Mouse (Mus musculus): ENCODE data around the gene Nrd1.

Nrd1 gene

DNA sequence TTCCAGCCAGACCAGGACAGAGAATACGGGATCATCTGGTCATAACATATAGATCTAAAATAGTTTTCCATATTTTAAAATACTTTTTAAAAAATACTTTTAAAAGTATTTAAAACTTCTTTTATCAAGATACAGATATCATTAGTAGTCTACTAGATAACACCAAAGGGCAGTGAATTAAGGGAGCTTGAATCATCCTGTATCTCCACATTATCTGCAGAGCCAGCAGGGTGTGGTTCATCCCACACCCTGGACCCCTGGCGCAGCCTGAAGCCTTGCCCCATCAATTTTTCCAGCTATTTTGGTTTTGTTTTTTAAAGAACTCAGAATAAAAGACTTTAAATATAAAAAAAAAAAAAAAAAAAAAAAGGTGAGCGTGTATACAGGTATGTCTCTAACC is 98.4 kb downstream of the Nrd1 start:
- no peak for DNase-seq (ENCODE audit: low spot score in 2 of 2)

DNA sequence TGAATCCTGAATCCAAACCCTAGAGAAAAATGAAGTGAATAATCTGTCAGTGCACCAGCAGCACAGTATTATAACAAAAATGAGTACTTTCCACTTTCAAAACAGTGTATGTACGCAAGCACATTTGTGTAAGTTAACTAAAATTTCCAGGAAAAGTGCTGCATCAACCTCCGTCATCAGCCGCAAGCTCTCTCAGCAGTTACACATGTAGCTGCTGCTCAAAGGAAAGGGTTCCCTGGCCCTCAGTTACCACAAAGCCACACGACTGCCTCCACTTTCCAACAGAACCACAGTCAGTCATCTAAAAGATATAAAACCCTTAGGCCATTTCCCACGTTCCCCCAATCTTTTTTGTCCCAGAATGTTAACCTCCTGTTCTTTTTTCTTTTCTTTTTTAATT is 102.1 kb downstream of the Nrd1 start:
- DNase-seq (ENCODE audit: low spot score in 2 of 2), result no peak

DNA sequence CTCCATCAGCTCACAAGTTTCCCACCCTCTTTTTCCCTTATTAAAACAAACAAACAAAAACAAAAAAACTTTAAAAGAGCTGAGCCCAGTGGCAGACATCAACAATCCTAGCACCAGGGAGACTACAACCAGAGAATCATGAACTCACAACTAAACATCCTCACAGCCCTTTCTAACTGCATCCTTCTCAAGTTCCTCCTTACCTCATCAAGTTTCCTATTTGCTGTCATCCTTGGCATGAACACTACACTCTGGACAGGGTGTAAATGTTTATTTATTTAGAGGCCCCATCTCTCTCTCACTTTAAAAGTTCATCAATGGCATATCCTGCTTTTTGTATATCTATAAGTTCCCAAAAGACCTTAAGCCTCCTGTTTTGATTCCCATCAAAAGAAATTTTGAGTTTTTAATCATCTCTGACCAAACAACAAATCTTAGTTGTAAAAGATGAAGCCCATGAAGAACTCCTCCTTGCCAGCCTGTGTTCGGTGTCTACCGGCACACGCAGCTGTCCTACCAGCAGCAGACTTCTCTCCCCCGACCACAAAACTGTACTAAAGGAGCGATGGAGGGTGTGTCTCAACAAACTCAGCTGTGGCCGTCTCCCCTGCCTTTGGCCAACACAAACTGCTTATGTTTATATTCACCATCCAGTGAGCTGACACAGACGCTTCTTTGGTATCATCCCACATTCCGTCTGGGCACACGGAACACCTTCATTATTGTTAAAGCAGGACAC is 102.9 kb downstream of the Nrd1 start:
- DNase-seq (ENCODE audit: low spot score in 2 of 2), result no peak

DNA sequence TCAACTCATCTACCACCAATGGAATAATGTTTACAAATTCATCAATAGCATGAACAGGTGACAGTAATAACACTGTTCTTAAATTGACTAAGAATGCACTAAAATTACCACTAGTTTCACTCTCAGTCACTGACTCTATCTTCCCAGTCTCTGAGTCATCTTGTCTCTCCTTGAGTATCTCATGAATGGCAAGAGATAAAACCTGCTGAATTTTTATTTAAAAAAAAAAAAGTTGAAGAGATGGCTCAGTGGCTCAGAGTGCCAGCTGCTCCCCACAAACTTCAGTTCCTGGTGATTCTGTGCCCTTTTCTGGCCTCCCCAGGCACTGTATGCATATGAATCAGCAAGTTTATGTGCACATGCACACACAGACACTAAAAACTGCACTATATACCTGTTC is 104.8 kb downstream of the Nrd1 start:
- no peak for DNase-seq (ENCODE audit: low spot score in 2 of 2)

DNA sequence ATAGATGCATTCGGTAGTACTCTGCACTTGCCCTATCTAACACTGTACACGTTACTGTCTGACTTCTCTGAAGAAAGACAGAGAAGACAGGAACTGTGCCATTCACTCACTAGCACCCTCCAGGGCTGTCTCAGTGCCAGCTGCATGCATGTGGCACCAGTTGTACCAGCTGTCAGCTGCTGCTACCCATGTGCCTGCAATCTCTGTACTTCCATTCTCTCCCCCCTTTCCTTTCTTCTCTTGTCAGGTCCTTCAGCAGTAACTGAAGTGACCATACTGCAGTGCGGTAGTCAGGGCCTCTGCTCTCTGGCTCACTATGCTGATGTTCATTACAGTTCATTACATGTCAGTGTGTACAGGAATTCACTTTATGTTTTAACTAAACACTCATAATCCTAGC is 105.6 kb downstream of the Nrd1 start:
- no peak for DNase-seq (ENCODE audit: low spot score in 2 of 2)

DNA sequence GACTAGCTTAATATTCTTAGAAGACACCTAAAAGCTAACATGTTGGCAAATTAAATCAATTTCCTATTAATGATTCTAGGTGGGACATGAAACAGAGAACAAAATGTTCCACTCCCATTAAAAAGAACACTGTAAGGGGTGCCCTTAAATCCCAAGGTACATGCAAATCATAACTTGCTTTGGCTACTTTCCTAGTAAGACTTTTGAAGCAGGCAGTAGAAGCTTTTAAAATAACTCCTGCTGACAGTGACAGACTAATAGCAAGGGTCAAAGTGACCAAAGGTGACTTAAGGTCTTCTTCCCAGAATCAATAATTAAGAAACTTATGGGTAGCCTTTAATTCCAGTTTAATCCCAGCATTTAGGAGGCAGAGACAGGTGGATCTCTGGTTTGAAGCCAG is 106.1 kb downstream of the Nrd1 start:
- DNase-seq (ENCODE audit: low spot score in 2 of 2), result no peak

DNA sequence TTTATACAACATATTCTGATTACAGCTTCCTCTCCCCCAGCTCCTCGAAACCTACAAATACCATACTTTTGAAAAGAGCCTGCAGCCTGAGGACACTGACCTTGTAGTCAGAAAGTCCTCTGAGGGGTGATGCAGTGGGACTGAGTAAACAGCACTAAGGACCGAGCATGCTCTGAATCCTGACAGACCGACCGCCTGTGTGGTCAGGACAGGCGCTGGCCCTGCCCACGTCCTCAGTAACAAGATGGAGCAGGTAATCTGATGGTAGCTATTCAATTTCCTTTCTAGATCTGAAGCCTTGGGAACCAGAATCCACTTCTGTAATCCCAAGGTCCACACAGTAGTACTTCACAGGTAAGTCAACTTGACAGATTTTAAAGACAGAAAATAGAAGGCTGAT is 108.6 kb downstream of the Nrd1 start:
- no peak for DNase-seq (ENCODE audit: low spot score in 2 of 2)

DNA sequence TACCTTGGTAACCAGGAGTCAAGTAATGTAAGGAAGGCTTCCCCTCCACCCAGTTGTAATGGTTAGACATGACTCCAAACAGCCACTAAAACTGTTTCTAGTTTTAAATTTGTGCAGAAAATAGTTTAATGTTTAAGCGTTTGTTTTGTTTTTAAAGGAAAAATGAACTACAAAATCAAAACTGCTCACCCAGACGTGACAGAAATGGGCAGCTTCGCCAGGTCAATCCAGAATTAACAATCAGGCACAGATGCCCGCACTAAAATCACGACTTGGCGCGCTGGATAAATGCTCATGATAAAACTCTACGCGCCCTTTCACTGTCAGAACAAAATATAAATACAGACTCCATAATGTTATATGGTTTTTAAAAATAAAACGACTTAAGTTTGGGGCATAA is 109.2 kb downstream of the Nrd1 start:
- no peak for DNase-seq (ENCODE audit: low spot score in 2 of 2)

DNA sequence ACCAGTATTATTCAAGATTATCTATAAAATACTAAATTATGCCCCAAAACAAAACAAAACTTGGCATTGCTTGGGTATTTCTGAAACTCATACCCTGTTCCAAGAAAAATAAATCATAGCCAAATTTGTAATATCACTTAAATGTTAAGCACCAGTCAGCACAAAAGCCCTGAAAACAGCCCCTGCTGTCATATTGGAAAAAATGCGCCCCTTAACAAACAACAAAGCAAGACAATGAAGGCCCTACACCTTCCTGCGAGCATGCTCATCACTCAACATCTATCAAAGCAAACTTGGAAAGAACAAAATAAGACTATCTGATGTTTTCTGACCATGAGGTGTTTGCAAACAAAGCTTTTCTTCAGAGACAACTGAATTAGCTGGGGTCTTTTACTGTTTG is 110.5 kb downstream of the Nrd1 start:
- DNase-seq (ENCODE audit: low spot score in 2 of 2), result no peak
